Mouse (Mus musculus): ENCODE measurements at regions not wholly inside any gene's neighbourhood (a gene's known extent, or its start where the extent isn't known, plus 50 kb on each side); places are given as distances from the start of the nearest gene placed in this dataset.

- no peak for TF ChIP-seq CTCF (IDR thresholded peaks at IDR 0.05)
- no peak for TF ChIP-seq EP300 (IDR thresholded peaks at IDR 0.05)
These were observed 83.1 kb upstream of the Azi2 start for GRCm38 (mm10) chr9:117957195-117957594.

Measured in lung, postnatal 0 days (tissue).